Mouse (Mus musculus): ENCODE measurements around the gene Zbtb39. TPM values are rescaled to one million over a fixed set of nuclear protein-coding genes. Genes with fewer than 3 reads are reported as not detected.

The Zbtb39 gene
- polyA plus RNA-seq (2012; fragmentation: generic; extraction: Trizol) = 3.5 TPM
- long read RNA-seq, experiment 1 = 0 reads
- long read RNA-seq, experiment 2, full-length matches to known transcripts = 2 of 4 reads
- long read RNA-seq, experiment 2, partial matches to known transcripts = 0 of 4 reads
- long read RNA-seq, experiment 2, other reads (novel, unspliced or antisense) = 2 of 4 reads

DNA sequence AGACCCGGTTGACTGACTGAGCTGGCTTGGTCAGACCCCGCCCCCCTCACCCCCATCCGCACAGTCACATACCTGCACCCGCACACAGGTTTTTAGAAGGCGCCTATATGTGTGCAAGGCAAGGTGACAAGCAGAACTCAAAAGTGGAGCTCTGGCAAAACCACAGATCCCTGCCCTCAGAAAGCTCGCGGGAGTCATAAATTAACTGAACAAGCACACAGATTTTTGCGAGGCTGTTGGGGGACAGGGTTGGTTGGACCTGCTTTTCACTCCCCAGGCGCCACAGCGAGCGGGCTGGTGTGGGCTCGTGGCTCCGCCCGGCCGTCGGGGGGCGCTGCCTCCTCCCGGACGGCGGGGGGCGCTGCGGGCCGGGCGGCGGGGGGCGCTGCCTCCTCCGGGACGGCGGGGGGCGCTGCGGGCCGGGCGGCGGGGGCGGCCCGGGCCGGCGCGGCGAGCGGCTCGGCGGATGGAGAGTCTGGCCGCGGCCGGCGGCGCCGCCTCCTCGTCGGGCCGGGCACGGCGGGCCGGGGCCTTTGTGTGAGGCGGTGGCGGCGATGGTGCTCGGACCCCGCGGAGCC, at the start of gene Zbtb39:
Gene Zbtb39, plus strand, starts transcription at position 456 of the 578 bp plus-strand sequence.
- Histone ChIP-seq H3K79me3 (ENCODE audit: low read depth) (peaks cover 30% of the 10 kb centered on the region), H3K79me2 (ENCODE audit: control insufficient read depth, insufficient read depth) (peaks cover 35% of the 10 kb centered on the region), H3ac (ENCODE audit: control insufficient read depth, insufficient read length, low read depth) (peak within 1 kb of the TSS; percentile 98), H3K36me3 (ENCODE audit: control insufficient read depth, insufficient read depth) (peaks cover 31% of the 10 kb centered on the region), H3K4me3 (ENCODE audit: insufficient read depth, poor library complexity, severe bottlenecking) (peak within 1 kb of the TSS; percentile 89), H3K27me3 (ENCODE audit: control insufficient read depth, insufficient read depth, insufficient read length) (peaks cover 5% of the 10 kb centered on the region)
- TF ChIP-seq CTCF (IDR thresholded peaks at IDR 0.05; ENCODE audit: control insufficient read depth, insufficient read depth, insufficient read length) = peak; percentile 99
- TF ChIP-seq USF1 (IDR thresholded peaks at IDR 0.05; ENCODE audit: low read depth) = no peak

GRCm38 (mm10) chr10:127691053-127691452, 48.3 kb upstream of the Zbtb39 start:
- Histone ChIP-seq H3ac (ENCODE audit: control insufficient read depth, insufficient read length, low read depth) (no peak overlapping the region), H3K79me3 (ENCODE audit: low read depth) (no peaks in the 10 kb centered on the region), H3K36me3 (ENCODE audit: control insufficient read depth, insufficient read depth) (peaks cover 63% of the 10 kb centered on the region), H3K4me3 (ENCODE audit: insufficient read depth, poor library complexity, severe bottlenecking) (no peak overlapping the region), H3K27me3 (ENCODE audit: control insufficient read depth, insufficient read depth, insufficient read length) (no peaks in the 10 kb centered on the region), H3K79me2 (ENCODE audit: control insufficient read depth, insufficient read depth) (no peaks in the 10 kb centered on the region)
- TF ChIP-seq MAX (IDR thresholded peaks at IDR 0.05) (no peak), MYOD1 (IDR thresholded peaks at IDR 0.05; ENCODE audit: control insufficient read depth, insufficient read length, low read depth) (no peak), CTCF (IDR thresholded peaks at IDR 0.05; ENCODE audit: control insufficient read depth, insufficient read depth, insufficient read length) (no peak), FOSL1 (IDR thresholded peaks at IDR 0.05; ENCODE audit: insufficient read depth, low read length, poor library complexity, severe bottlenecking) (no peak), CEBPB (IDR thresholded peaks at IDR 0.05; ENCODE audit: low read depth) (no peak), USF1 (IDR thresholded peaks at IDR 0.05; ENCODE audit: low read depth) (no peak), MYOG (IDR thresholded peaks at IDR 0.05; ENCODE audit: control insufficient read depth, extremely low read depth, insufficient read length) (no peak)

GRCm38 (mm10) chr10:127694636-127695035, 44.7 kb upstream of the Zbtb39 start:
- no peaks in the 10 kb centered on the region for H3K27me3 ChIP-seq (ENCODE audit: control insufficient read depth, insufficient read depth, insufficient read length)
- peaks cover 75% of the 10 kb centered on the region for H3K36me3 ChIP-seq (ENCODE audit: control insufficient read depth, insufficient read depth)
- TF ChIP-seq USF1 (IDR thresholded peaks at IDR 0.05; ENCODE audit: low read depth) = peak; percentile 35
- TF ChIP-seq MAX (IDR thresholded peaks at IDR 0.05) = no peak
- no peaks in the 10 kb centered on the region for H3K79me2 ChIP-seq (ENCODE audit: control insufficient read depth, insufficient read depth)
- no peak overlapping the region for H3K4me3 ChIP-seq (ENCODE audit: insufficient read depth, poor library complexity, severe bottlenecking)
- no peaks in the 10 kb centered on the region for H3K79me3 ChIP-seq (ENCODE audit: low read depth)
- H3ac ChIP-seq (ENCODE audit: control insufficient read depth, insufficient read length, low read depth) = no peak overlapping the region

GRCm38 (mm10) chr10:127695775-127696174, 43.6 kb upstream of the Zbtb39 start:
- Histone ChIP-seq H3K27me3 (ENCODE audit: control insufficient read depth, insufficient read depth, insufficient read length) (no peaks in the 10 kb centered on the region), H3K79me2 (ENCODE audit: control insufficient read depth, insufficient read depth) (no peaks in the 10 kb centered on the region), H3K4me3 (ENCODE audit: insufficient read depth, poor library complexity, severe bottlenecking) (no peak overlapping the region), H3K79me3 (ENCODE audit: low read depth) (no peaks in the 10 kb centered on the region), H3K36me3 (ENCODE audit: control insufficient read depth, insufficient read depth) (peaks cover 67% of the 10 kb centered on the region), H3ac (ENCODE audit: control insufficient read depth, insufficient read length, low read depth) (no peak overlapping the region)
- TF ChIP-seq CTCF (IDR thresholded peaks at IDR 0.05; ENCODE audit: control insufficient read depth, insufficient read depth, insufficient read length) (no peak), USF1 (IDR thresholded peaks at IDR 0.05; ENCODE audit: low read depth) (no peak), MAX (IDR thresholded peaks at IDR 0.05) (no peak), MYOD1 (IDR thresholded peaks at IDR 0.05; ENCODE audit: control insufficient read depth, insufficient read length, low read depth) (no peak), FOSL1 (IDR thresholded peaks at IDR 0.05; ENCODE audit: insufficient read depth, low read length, poor library complexity, severe bottlenecking) (no peak), CEBPB (IDR thresholded peaks at IDR 0.05; ENCODE audit: low read depth) (no peak)

- TF ChIP-seq MYOG (IDR thresholded peaks at IDR 0.05; ENCODE audit: control insufficient read depth, extremely low read depth, insufficient read length) (no peak), CEBPB (IDR thresholded peaks at IDR 0.05; ENCODE audit: low read depth) (no peak), CTCF (IDR thresholded peaks at IDR 0.05; ENCODE audit: control insufficient read depth, insufficient read depth, insufficient read length) (no peak), FOSL1 (IDR thresholded peaks at IDR 0.05; ENCODE audit: insufficient read depth, low read length, poor library complexity, severe bottlenecking) (no peak), MYOD1 (IDR thresholded peaks at IDR 0.05; ENCODE audit: control insufficient read depth, insufficient read length, low read depth) (no peak), USF1 (IDR thresholded peaks at IDR 0.05; ENCODE audit: low read depth) (no peak), MAX (IDR thresholded peaks at IDR 0.05) (no peak)
- no peaks in the 10 kb centered on the region for H3K27me3 ChIP-seq (ENCODE audit: control insufficient read depth, insufficient read depth, insufficient read length)
- no peaks in the 10 kb centered on the region for H3K79me3 ChIP-seq (ENCODE audit: low read depth)
- H3ac ChIP-seq (ENCODE audit: control insufficient read depth, insufficient read length, low read depth) = no peak overlapping the region
- no peaks in the 10 kb centered on the region for H3K79me2 ChIP-seq (ENCODE audit: control insufficient read depth, insufficient read depth)
- peaks cover 41% of the 10 kb centered on the region for H3K36me3 ChIP-seq (ENCODE audit: control insufficient read depth, insufficient read depth)
- H3K4me3 ChIP-seq (ENCODE audit: insufficient read depth, poor library complexity, severe bottlenecking) = no peak overlapping the region
Measured at GRCm38 (mm10) chr10:127698966-127699365, 40.4 kb upstream of the Zbtb39 start.

DNA sequence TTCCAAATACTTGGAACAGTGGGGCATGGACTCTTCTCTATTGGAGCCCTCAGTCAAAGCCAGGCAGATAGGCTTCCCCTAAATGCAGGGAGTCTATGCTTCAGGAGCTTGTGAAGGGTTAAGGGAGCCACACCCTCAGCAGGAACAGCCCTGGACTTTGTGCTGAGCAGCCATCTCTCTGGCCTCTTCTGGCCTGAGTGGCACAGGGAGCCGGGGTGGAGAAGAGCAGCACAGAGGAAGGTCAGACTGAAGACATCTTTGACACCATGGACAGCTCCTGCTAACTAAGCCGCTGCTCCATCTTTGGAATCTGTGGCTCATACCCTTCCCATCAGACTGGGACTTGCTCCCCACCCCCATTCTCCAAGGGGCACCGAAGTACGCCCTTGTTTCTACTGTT, 36.0 kb upstream of the Zbtb39 start:
- Histone ChIP-seq H3K4me3 (ENCODE audit: insufficient read depth, poor library complexity, severe bottlenecking) (no peak overlapping the region), H3K79me2 (ENCODE audit: control insufficient read depth, insufficient read depth) (no peaks in the 10 kb centered on the region), H3ac (ENCODE audit: control insufficient read depth, insufficient read length, low read depth) (no peak overlapping the region), H3K27me3 (ENCODE audit: control insufficient read depth, insufficient read depth, insufficient read length) (no peaks in the 10 kb centered on the region), H3K36me3 (ENCODE audit: control insufficient read depth, insufficient read depth) (peaks cover 16% of the 10 kb centered on the region), H3K79me3 (ENCODE audit: low read depth) (no peaks in the 10 kb centered on the region)
- TF ChIP-seq CTCF (IDR thresholded peaks at IDR 0.05; ENCODE audit: control insufficient read depth, insufficient read depth, insufficient read length) (no peak), MYOD1 (IDR thresholded peaks at IDR 0.05; ENCODE audit: control insufficient read depth, insufficient read length, low read depth) (no peak), MYOG (IDR thresholded peaks at IDR 0.05; ENCODE audit: control insufficient read depth, extremely low read depth, insufficient read length) (no peak), CEBPB (IDR thresholded peaks at IDR 0.05; ENCODE audit: low read depth) (no peak), MAX (IDR thresholded peaks at IDR 0.05) (no peak), FOSL1 (IDR thresholded peaks at IDR 0.05; ENCODE audit: insufficient read depth, low read length, poor library complexity, severe bottlenecking) (no peak), USF1 (IDR thresholded peaks at IDR 0.05; ENCODE audit: low read depth) (no peak)

Data from C2C12 (cell line).